In the genomic region with DNA sequence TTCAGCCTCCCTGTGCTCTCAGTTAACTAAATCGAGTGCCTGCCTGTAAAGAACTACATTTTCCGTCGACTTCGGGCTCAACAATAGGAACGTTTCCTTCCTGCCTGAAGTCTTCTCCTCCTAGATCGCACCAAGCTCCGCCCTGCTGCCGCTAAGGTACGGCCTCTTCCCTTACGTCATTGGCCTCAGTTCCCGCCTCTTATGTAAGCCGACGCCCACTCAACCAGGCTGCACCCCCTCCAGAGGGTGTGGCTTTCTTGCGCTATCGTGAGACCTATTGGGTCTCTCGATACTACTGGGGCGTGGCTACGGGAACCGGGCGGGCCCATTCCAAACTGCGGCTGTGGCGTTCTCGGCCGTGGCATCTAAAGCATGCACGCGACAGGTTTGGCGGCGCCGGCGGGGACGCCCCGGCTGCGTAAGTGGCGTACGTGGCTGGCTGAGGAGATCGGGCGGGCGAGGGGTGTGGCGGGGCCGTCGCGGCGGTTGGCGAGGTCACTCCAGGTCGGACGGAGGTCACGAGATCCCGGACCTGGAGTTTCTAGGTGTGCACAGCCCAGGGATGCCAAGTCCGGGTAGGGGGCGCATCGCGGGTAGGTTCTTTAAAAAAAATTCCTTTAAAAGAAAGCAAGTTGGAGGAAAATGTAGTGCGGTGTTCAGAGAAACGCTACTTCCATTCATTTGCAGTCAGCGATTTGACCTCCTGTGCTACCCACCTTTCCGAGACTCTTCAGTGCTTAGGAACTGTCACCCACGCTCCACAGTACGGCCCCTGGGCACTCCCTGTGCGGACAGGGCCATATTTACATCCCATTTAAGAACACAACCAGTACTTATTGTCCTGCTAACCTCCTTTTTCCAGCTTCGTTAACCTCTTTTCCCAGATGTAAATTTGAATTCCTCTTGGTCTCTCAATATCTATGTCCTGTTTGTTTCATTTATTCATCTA, we compare ENCODE assay signal across 7 mouse cellular contexts. TPM values are rescaled to one million over a fixed set of nuclear protein-coding genes. Genes with fewer than 3 reads are reported as not detected.
DNase-seq lines count a peak whose midpoint lies in the region; ATAC-seq lines count a peak whose summit lies in the region.

A gene (plus strand): TSS at position 311 of the 949 bp plus-strand sequence.

- H3K27me3 ChIP-seq in intestine, embryonic 16.5 days (replicated peaks; ENCODE audit: control insufficient read depth, insufficient read depth, low read length), result no peaks in the 10 kb centered on the region
- peaks cover under 1% of the 10 kb centered on the region for H3K27me3 ChIP-seq in midbrain, embryonic 11.5 days (ENCODE audit: control insufficient read depth, insufficient read depth, low read length)

- under 1% methylated on average over 60 of the region's 60 CpGs for WGBS in intestine, embryonic 16.5 days
- under 1% methylated on average over 60 of the region's 60 CpGs for WGBS in midbrain, embryonic 11.5 days

- H3K36me3 ChIP-seq in intestine, embryonic 16.5 days (ENCODE audit: control insufficient read depth, insufficient read depth, low read length), result no peaks in the 10 kb centered on the region
- no peaks in the 10 kb centered on the region for H3K36me3 ChIP-seq in midbrain, embryonic 11.5 days (ENCODE audit: control insufficient read depth, insufficient read depth, low read length)

- intact Hi-C loops in left cerebral cortex, postnatal 36 days (cut with DNase I), result loop anchor here (2.0 to 5.0 kb wide), 2 partner anchors 57 to 64 kb away; a partner anchor contains a TSS

- no peaks in the 10 kb centered on the region for H3K9me3 ChIP-seq in intestine, embryonic 16.5 days (ENCODE audit: control insufficient read depth, low read length)
- peaks cover 4% of the 10 kb centered on the region; the same call in 1 of the 2 replicates for H3K9me3 ChIP-seq in midbrain, embryonic 11.5 days (ENCODE audit: control insufficient read depth, low read length)

- peak within 1 kb of the TSS; percentile 83 for H3K9ac ChIP-seq in intestine, embryonic 16.5 days (ENCODE audit: low read depth, low read length)
- peak within 1 kb of the TSS; percentile 71 for H3K9ac ChIP-seq in midbrain, embryonic 11.5 days (ENCODE audit: low read length)

- H3K4me2 ChIP-seq in intestine, embryonic 16.5 days (ENCODE audit: low read depth, low read length), result peak within 1 kb of the TSS; percentile 91
- H3K4me2 ChIP-seq in midbrain, embryonic 11.5 days, result peak within 1 kb of the TSS; percentile 82

- H3K4me3 ChIP-seq in intestine, embryonic 16.5 days (ENCODE audit: low read length), result peak within 1 kb of the TSS; percentile 73
- H3K4me3 ChIP-seq in midbrain, embryonic 11.5 days (ENCODE audit: low read depth, low read length), result peak within 1 kb of the TSS; percentile 64

- DNase-seq in adrenal gland, adult 8-10 months, result peak; percentile 98
- DNase-seq in embryo, embryonic 9.5 days (ENCODE audit: extremely low spot score), result peak; percentile 99
- DNase-seq in gastrocnemius, postnatal 4 days (ENCODE audit: low spot score in 2 of 2), result peak; percentile 94 to 98
- DNase-seq in left cerebral cortex, postnatal 36 days (ENCODE audit: low spot score in 2 of 2), result peak; percentile 95 to 96
- peak; percentile 100 for DNase-seq in midbrain, embryonic 11.5 days (ENCODE audit: low spot score, missing footprints)
- peak; percentile 100 for DNase-seq in skeletal muscle tissue, adult 2 months (ENCODE audit: low read depth, low spot score)

- ATAC-seq in intestine, embryonic 16.5 days, result peak; percentile 94
- ATAC-seq in midbrain, embryonic 11.5 days (ENCODE audit: low FRiP score), result peak; percentile 98

- peak within 1 kb of the TSS; percentile 93 for H3K27ac ChIP-seq in intestine, embryonic 16.5 days (ENCODE audit: low read length)
- peak within 1 kb of the TSS; percentile 58; the same call in 1 of the 2 replicates for H3K27ac ChIP-seq in midbrain, embryonic 11.5 days (ENCODE audit: low read depth, low read length)

- H3K4me1 ChIP-seq in intestine, embryonic 16.5 days (ENCODE audit: control insufficient read depth, insufficient read depth, low read length), result peaks cover 14% of the 10 kb centered on the region
- H3K4me1 ChIP-seq in midbrain, embryonic 11.5 days (ENCODE audit: control insufficient read depth, insufficient read depth, low read length), result peaks cover 9% of the 10 kb centered on the region

RNA-seq across cellular contexts. Expression of the gene that starts here (rescaled TPM):
- 10 to 100 TPM; 42.7 to 50.6 (median 44.6) TPM for total RNA-seq in adrenal gland, adult 8-10 months (2022)
- total RNA-seq in gastrocnemius, postnatal 4 days (2021), result 10 to 100 TPM; 57.3 to 58.5 TPM
- 83.1 and 83.7 TPM in 2 replicates for polyA plus RNA-seq in intestine, embryonic 16.5 days (2015; fragmentation: Nextera tagmentation; extraction: Ambion mirVana)
- total RNA-seq in left cerebral cortex, postnatal 36 days (2021), result 10 to 100 TPM; 48.6 to 54.6 TPM
- 77.1 and 81.5 TPM in 2 replicates for polyA plus RNA-seq in midbrain, embryonic 11.5 days (2014; fragmentation: Nextera tagmentation; extraction: Ambion mirVana)

Comparison
In these comparisons a context has a peak if more than half of its experiments do, and no peak if none do; other contexts are left out.
1. Peak in every context shown above with its lines: DNase-seq, ATAC-seq, H3K4me3 ChIP-seq and H3K27ac ChIP-seq.